Mouse (Mus musculus): Measurements from ENCODE around the gene Fcgr3.
"Not testable (repeated sequence)": the region's sequence is repeated elsewhere in the genome, so short reads cannot be mapped to it uniquely, and the experiment has no call there.

Gene Fcgr3

DNA sequence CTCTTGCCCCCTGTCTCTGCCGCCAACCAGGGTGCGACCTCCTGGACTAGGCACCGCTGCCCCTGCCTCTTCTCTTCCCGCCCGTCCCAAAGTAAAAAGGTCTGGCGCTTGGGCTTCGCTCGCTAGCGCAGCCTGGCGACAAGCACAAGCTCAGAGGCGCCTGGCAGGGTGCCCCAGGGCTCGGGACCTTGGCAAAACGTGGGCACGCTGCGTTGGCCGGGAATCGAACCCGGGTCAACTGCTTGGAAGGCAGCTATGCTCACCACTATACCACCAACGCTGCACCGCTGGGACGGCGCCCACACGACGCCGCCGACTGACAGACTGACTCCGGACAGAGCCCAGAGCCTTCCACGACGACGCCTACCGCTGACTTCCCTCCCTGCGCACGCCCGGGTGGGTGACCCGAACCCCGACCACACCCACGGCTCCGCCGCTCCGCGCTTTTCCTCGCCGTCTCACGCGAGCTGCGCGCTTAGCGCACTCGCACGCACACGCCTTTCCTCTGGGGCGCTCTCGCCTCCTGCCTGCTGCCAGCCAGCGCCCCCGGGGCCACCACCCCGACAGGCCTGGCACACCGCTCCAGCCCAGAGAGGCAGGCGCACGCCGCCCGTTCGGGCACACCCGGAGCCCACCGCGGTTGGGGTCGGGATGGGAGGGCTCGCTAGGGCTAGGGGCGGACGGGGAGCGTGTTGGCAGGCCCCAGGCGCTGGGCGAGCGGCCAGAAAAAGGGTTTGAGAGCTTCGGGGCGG lies at the start of gene Fcgr3:
TSS of gene Fcgr3 (minus strand) at position 445 of the 752 bp plus-strand sequence.
- in situ Hi-C loops (cut with MboI, MseI): not testable (repeated sequence)

DNA sequence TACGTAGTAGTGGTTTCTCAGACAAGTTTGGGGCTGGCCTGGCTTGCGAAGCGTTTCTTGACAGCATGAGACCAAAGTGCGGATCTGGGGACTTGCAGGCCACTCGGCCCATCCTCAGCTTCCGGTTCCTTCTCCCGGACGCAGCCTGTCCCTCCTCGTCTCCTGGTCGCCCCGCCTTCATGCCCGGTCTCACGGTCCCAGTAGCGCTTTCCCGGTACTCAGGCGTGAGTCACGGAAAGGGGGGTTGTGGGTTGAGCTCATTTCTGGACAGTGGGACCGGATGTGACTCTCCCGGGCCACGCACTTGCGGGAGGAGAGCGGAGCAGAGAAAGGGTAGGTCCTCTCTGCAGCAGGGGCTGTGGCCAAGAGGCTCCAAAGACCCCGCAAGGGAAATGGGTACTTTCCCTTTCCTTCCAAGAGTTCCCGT lies 49.2 kb upstream of the Fcgr3 start, which contains the start of gene Cfap126:
TSS of gene Cfap126 (plus strand) at position 46 of the 427 bp plus-strand sequence.
- in situ Hi-C loops (cut with MboI, MseI): no loop called here

DNA sequence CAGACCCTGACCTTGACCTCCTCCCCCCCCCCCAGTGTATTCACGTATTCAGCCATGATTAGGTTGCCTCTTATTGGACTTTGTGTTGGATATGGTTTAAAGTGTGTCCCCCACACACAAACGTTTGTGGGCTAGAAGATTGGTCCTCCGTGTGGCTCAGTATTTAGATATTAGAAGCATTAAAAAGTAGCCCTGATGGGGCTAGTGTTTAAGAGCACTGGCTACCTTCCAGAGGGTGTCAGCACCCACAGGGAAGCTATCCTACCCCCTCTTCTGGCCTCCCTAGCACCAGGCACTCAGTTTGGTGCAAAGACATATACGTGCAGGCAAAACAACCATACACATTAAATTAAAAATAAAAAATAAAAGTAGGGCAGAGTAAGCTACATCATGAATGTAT lies 48.3 kb upstream of the Fcgr3 start:
- in situ Hi-C loops (cut with MboI, MseI): no loop called here

DNA sequence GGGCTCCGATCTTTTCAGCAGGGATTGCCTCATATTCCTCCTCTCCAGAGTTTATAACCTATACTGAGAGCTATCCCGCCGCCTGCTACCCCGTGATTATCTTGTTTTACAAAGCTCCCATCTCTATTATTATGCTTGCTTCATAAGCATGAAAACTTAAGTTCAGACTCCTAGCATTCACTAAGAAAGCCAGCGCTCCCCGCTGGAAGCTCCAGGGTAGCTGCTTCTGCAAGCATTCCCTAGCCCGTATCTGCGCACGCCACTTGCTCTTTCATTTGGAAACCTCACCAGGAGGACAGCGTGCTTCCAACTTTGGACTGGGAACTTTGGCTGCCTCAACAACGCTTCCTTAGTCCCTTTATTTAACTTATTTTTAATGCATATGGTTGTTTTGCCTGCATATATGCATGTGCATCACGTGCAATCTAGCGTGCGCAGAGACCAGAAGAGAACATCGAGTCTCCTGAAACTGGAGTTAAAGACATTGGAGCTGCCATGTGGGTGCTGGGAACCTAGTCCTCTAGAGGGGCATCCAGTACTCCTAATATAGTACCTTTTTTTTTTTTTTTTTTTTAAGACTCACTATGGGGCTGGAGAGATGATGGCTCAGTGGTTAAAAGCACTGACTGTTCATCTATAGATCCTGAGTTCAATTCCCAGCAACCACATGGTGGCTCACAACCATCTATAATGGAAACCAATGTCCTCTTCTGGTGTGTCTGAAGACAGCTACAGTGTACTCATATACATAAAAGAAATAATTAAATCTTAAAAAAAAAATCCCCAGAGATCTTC lies 47.2 kb upstream of the Fcgr3 start:
- in situ Hi-C loops (cut with MboI, MseI): no loop called here

DNA sequence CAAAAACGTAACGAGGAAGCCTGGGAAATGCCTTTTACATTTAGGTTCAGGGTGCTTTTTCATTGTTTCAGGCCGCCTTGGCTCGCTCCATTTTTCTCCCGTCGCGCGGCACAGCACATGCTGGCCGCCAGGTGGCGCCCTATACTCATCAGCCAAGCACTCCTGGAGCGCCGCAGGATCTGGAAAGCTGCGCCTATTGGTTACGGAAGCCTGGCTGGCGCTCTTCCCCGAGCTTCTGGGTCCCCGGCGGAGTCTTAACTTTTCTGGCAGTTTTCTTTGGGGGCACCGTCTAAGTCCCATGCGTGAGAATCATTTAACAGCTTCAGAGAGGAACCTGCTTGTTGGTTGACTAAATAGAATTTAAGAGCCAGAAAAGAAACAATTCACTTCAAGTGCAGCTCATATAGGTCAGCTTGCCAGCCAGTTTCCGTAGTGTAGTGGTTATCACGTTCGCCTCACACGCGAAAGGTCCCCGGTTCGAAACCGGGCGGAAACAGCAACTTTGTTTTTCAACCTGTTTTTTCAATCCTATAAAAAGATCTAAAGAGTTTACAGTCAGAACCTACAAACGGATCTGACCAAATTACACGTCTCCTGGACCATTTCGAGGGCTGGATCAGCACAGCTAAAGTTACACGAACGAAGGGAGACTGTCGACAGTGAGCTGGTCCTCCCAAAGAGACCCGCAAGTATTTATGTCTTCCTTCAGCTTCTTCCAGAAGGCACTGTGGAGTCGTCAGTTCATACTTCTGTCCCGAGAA lies 46.5 kb upstream of the Fcgr3 start:
- in situ Hi-C loops (cut with MboI, MseI): no loop called here

DNA sequence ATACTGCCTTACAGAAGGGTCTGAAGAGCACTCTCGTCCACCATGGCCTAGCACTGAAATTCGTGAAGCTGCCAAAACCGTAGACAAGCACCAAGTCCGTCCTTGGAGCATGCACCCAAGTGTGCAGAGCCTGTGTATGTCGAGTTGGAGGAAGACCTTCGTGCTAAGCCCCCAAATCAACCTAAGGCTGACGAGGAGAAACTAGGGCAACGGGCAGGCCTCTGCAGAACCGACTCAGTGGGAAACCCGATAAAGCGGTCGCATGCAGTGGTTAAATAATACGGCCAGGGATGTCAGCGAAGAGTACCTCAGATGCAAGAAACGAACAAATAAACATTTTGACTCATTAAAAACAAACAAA lies 45.9 kb upstream of the Fcgr3 start:
- in situ Hi-C loops (cut with MboI, MseI): no loop called here

DNA sequence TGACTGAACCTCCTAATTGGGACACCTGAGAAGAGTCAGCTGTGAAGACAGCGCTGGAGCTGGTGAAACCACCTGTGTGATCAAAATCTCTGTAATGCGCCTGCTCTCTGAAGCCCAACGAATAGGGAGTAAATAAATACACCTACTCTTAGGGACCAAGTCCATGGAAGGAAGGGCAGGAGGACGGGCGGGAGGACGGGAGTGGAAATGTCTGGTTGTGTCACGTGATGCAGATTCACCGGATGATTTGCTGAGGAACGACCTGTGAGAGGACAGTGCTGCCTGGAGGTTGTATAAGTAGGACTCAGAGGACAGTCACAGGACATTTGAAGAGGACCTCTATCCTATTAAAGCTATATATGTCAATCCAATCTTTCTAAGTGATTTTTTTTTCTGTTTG lies 44.9 kb upstream of the Fcgr3 start:
- in situ Hi-C loops (cut with MboI, MseI): no loop called here

DNA sequence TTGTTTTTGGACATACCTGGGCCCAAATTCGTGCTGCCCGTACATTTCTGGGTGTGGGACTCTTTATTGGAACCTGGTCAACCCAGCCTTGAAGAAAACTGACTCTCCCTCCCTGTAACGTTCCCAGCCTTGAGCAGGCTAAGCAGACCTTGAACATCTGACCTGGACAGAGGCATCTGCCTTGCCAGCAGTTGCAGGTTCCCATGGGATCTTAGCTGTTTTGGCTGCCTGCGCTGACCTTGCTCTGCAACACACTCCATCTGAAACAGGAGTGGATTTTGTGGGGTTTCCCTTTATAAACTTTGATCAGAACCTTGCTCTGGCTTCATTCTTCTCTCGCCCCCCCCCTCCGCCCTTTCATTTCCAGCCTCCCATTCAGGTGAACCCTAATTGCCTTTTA lies 40.5 kb upstream of the Fcgr3 start:
- in situ Hi-C loops (cut with MboI, MseI): no loop called here

DNA sequence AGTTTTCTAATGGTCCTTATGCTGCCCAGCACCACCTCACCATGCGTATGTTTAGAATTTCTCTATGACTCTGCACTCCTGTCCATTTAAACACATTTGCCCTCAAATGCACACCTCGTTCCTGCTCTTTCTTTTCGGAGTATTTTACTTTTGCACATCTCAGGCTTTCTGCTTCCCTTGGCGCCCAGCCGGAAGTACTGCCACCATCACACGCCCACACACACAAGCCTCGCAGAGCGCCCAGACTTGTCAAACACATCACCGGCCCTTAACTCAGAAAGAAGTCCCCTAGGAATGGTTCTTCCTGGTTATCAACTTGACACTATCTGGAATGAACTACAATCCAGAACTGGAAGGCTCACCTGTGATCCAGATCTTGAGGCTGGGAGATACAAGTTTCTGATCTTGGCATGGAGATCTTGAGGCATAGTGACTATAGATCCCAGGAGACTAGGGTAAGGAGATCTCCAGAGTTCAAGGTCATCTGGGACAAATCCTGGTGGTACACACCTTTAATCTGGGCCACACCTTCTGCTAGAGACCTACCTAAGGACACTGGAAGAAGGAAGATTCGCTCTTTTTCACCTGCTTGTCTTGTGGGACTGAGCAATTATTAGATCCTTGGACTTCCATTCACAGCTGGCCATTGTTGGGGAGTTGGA lies 38.6 kb upstream of the Fcgr3 start:
- in situ Hi-C loops (cut with MboI, MseI): no loop called here

DNA sequence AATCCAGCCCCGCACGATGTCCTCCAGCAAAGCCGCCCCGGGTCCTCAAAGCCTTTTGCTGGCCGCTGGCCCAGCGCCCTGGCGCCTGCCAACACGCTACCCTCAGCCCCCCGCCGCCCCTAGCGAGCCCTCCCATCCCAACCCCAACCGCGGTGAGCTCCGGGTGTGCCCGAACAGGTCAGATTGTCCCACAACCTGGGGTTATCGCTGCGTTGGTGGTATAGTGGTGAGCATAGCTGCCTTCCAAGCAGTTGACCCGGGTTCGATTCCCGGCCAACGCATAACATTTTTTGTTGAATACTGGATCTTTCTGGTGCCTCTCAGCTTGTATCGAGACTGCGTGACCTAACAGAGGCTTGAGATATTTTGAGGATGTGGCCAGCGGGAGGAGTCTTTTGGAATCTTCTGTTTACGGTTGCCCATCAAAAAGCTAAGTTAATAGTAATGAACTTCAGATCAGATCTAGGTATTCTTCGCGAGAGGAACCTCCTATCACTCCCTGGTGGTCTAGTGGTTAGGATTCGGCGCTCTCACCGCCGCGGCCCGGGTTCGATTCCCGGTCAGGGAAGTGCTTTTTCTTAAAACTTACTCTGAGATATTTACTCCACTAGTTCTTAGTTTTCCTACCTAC lies 37.9 kb upstream of the Fcgr3 start:
- in situ Hi-C loops (cut with MboI, MseI): no loop called here

DNA sequence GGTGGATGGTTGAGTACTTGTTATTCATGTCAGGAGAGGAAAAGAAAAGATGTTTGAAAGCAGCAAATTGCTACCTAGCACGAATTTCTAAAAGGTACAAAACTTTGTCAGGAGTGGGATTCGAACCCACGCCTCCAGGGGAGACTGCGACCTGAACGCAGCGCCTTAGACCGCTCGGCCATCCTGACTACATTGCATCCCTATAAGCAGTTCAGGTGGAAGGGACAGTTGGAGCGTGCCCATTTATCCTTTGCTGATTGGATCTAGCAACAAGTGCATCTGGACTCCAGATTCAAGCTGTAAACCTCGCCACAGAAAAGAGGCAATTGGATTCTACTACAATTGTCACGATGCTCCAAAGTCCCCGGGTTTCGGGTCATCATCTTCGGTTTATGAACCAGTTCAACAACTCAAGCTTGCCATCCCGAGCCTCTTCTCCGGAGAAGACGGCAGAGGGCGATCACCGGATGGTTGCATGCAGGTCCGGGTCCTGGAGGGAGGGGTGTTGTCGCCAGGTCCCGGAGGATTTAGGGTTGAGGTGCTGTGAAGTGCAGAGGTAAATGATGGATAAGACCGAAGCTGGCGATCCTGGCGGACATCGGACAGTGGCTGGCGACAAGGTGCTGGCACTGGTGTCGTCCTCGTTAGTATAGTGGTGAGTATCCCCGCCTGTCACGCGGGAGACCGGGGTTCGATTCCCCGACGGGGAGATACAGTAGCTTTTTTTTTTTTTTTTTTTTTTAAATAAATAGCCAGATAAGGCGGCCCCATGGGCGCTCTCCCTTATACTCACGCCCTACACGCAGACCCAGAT lies 37.2 kb upstream of the Fcgr3 start:
- in situ Hi-C loops (cut with MboI, MseI): no loop called here

DNA sequence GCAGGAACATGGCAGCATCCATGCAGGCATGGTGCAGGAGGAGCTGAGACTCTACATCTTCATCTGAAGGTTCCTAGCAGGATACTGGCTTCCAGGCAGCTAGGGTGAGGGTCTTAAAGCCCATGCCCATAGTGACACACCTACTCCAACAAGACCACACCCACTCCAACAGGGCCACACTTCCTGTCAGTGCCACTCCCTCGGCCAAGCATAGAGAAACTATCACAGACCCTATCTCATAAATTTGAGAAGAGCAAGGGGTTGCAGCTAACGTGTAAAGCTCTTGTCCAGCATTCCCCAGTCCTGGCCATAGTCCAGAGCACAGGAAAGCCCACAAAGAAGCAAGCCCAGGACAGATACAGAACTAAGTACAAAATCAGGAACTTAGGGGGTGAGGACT lies 36.3 kb upstream of the Fcgr3 start:
- in situ Hi-C loops (cut with MboI, MseI): no loop called here

DNA sequence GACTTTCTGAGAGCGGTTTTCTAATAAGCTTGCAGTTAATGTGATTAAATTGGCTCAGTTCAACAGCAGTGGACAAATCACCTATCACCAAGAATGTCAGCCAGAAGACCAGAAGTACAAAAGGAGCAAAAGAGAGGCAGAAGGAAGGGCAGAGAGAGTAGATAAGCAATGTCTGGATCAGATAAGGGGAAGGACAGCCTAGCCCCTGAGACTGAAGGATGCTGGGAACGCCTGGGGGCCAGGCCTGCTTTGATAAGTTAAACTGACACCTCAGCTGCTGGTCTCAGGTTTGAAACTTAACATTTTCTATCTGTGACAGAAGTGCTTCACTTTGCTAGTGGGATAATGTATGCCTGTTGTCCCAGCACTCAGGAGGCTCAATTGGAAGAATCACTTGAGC lies 32.9 kb upstream of the Fcgr3 start:
- in situ Hi-C loops (cut with MboI, MseI): no loop called here

DNA sequence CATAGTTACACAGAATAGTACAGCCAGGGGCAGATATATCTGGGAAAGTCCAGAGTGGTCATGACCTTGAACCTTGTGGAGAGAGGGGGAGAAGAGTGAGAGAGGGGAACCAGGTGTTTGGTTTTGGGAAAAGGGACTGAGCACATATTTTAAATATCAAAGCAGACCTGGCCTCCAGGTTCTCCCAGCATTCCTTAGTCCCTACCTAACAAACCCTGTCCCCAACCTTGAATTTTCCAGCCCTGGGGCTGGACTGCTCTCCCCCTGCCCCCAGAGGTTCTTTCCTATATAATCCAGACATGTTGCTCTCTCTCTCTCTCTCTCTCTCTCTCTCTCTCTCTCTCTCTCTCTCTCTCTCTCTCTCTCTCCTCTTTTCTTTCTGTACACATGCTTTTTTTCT lies 32.4 kb upstream of the Fcgr3 start:
- in situ Hi-C loops (cut with MboI, MseI): no loop called here

DNA sequence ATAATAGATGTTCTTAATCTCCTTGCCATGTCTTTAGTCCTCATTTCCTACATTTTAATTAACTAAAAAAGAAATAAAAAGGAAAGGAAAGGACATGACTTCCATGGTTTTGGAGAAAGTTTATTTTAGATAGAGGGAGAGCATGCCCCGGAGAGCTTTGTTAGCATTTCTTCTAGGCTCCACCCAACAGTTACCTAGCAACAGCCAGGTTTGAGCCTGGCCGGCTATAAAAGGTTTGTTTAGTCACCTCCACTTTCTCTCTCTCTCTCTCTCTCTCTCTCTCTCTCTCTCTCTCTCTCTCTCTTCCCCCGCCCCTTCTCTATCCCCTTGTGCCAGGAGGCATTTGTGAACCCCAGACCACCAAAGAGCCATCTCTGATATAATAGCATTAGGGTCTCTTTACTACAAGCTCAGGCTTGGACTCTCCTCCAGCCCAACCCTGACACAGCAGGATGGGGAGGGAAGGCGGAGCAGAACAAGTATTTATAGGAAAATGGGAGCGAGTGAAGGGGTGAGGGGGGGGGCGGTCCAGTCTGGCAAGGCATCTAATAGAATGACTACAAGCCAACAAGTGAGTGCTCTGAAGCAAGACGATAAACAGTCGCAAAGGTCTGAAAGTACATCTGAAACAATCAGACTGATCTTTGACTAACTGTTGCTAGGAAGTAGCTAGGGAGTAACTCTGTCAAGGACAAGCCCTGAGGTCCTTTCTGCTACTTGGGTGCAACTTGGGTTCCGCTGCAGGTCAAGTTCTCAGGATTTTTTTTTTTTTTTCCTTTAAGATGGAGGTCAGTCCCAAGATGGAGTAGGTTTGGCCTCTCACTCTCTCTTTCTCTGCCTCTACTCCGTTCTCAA lies 31.6 kb upstream of the Fcgr3 start:
- in situ Hi-C loops (cut with MboI, MseI): no loop called here

DNA sequence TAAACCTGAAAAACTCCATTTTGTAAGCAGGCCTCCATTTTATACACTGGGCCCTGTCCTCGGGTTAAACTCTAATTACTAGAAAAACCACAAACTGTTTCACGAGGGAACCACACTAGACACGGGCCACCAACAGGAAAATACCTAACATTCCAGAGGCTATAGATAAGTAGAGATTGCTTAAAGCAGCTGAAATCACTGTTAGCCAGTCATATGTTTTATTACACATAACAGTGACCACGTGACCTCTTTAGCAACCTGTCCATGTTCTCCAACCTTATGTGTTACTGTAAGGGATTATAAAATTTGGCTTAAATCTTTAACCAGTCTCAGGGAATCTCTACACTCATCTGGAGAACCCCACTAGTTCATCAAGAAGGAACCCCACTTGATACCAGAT lies 29.7 kb upstream of the Fcgr3 start:
- in situ Hi-C loops (cut with MboI, MseI): no loop called here

DNA sequence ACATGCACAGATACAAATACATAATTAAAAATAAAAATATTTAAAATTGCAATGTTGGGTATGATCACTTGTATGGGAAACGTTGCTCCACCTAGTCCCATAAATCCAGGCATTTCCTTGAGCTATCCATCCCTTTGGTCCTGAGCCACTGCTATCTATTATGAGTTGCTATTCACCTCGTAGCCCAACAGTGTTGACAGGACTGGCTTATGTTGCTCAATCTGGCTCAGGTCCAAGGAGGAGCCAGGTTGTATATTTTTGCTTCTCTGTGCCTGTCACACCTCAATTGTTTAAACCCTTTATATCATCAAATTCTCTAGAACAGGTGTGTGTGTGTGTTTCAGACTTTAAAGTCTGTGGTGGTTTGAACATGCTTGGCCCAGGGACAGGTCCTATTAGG lies 26.0 kb upstream of the Fcgr3 start:
- in situ Hi-C loops (cut with MboI, MseI): no loop called here

DNA sequence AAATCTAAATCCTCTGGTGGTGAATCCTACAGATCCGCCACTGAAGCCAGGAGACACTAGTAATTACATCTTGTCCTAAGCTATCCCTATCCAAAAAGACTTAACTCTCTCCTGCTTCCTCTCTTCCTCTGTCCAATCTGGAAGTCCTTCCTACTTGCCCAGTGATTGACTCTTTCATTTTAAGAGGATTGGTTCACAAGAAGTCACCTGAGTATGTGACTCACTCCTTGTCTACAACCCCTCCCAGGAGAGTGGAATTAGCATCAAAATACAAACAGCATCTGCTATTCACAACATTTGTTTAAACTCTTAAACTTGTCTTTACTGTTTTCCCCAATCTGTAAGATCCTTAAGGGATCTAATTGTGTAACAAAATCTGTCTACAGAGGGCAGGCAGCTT lies 25.2 kb upstream of the Fcgr3 start:
- in situ Hi-C loops (cut with MboI, MseI): no loop called here

DNA sequence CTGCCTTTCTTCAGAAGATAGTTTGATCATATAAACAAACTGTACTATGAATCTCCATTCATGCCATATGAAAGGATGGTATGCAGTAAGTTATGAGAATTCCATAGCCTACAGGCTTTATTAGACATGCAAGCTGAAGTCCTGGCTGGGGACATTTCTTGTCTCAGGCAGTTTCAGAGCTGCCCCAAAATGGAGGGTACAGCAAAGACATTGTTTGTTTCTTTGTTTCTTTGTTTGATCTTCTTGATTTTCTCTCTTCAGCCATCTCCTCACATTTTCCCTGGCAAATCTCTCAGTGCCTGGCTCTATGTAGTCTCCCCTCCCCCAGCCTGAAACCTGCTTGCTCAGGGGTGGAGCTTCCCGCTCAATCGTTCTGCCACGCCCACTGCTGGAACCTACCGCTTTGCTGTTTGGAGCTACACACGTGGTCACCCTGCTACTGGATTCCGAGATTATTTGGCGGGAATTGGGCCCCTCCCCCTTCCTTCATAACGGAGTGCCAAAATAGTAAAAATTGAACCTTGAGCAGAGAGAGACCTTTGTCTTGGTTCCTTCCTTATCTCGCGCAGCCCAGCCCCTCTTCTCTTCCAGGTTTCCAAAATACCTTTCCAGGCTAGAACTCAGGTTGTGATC lies 23.6 kb upstream of the Fcgr3 start:
- in situ Hi-C loops (cut with MboI, MseI): not testable (repeated sequence)

All from T-helper 1 cell (primary cell).